Mouse (Mus musculus) MEL (cell line): Measurements from ENCODE around the gene Acoxl. TPM values are rescaled to one million over a fixed set of nuclear protein-coding genes. Genes with fewer than 3 reads are reported as not detected.

Experiments
- DNase-seq: peaks from one replicate; pipeline ENCODE4 v3.0.0; 2011; ENCODE audit warnings: low read depth, low spot score
- H3K27ac ChIP-seq: 2 replicates; pipeline ENCODE4 v1.5.1; 2012; ENCODE audit warnings: low read depth, mild to moderate bottlenecking, control low read depth, low read length, moderate library complexity; ENCODE audit not compliant: control insufficient read depth
- H3K27me3 ChIP-seq, 2 experiments: fragments of 150-350 bp in 1 of 2; sonication (generic) in 1 of 2; 2 replicates each; pipeline ENCODE4 v1.6.1; 2012; ENCODE audit warnings: low read length in 2 of 2, mild to moderate bottlenecking in 2 of 2, improper control_type of control experiment in 1 of 2, moderate library complexity in 1 of 2; ENCODE audit not compliant: insufficient read depth in 2 of 2, control insufficient read depth in 1 of 2
- H3K36me3 ChIP-seq, 2 experiments: 2 replicates each; pipeline ENCODE4 v1.6.1; 2012 to 2014; ENCODE audit warnings: low read length in 2 of 2, improper control_type of control experiment in 1 of 2, inconsistent platforms in 1 of 2, mild to moderate bottlenecking in 1 of 2; ENCODE audit not compliant: insufficient read depth in 2 of 2, control insufficient read depth in 1 of 2
- H3K4me1 ChIP-seq, 2 experiments: fragments of 150-350 bp in 1 of 2; sonication (generic) in 1 of 2; 2 replicates each; pipeline ENCODE4 v1.6.1; 2012; ENCODE audit warnings: low read length in 2 of 2, improper control_type of control experiment in 1 of 2, mild to moderate bottlenecking in 1 of 2; ENCODE audit not compliant: insufficient read depth in 2 of 2, control insufficient read depth in 1 of 2
- H3K4me3 ChIP-seq, 2 experiments: fragments of 150-350 bp in 1 of 2; sonication (generic) in 1 of 2; 2 replicates each; pipeline ENCODE4 v1.5.1; 2012; ENCODE audit warnings: low read depth in 2 of 2, low read length in 2 of 2, mild to moderate bottlenecking in 2 of 2, moderate library complexity in 2 of 2, control low read depth in 1 of 2, improper control_type of control experiment in 1 of 2; ENCODE audit not compliant: control insufficient read depth in 1 of 2, insufficient read depth in 1 of 2
- H3K79me2 ChIP-seq: 2 replicates; pipeline ENCODE4 v1.6.1; 2012; ENCODE audit warnings: mild to moderate bottlenecking, low read length, moderate library complexity; ENCODE audit not compliant: control insufficient read depth, poor library complexity, insufficient read depth
- H3K9ac ChIP-seq: 2 replicates; pipeline ENCODE4 v1.6.1; 2012; ENCODE audit warnings: low read depth, mild to moderate bottlenecking, control low read depth, low read length, moderate library complexity; ENCODE audit not compliant: control insufficient read depth, poor library complexity, severe bottlenecking
- H3K9me3 ChIP-seq: fragments of 150-350 bp; sonication (generic); replicated peaks from 2 replicates; pipeline ENCODE4 v1.6.1; 2012; ENCODE audit warnings: mild to moderate bottlenecking, low read length, improper control_type of control experiment, moderate library complexity; ENCODE audit not compliant: insufficient read depth
- BHLHE40 ChIP-seq: IDR thresholded peaks from 2 replicates; pipeline ENCODE4 v1.6.1; 2012; ENCODE audit warnings: low read depth, mild to moderate bottlenecking, inconsistent platforms, low read length, improper control_type of control experiment, borderline replicate concordance
- CHD1 ChIP-seq: IDR thresholded peaks from 2 replicates; pipeline ENCODE4 v1.6.1; 2012; ENCODE audit warnings: low read depth, mild to moderate bottlenecking, inconsistent platforms, low read length, improper control_type of control experiment
- CHD2 ChIP-seq: IDR thresholded peaks from 2 replicates; pipeline ENCODE4 v1.6.1; 2011; ENCODE audit warnings: low read length, improper control_type of control experiment
- E2F4 ChIP-seq: IDR thresholded peaks from 2 replicates; pipeline ENCODE4 v1.6.1; 2011; ENCODE audit warnings: low read depth, low read length, improper control_type of control experiment, borderline replicate concordance
- ELF1 ChIP-seq: IDR thresholded peaks from 2 replicates; pipeline ENCODE4 v1.6.1; 2014; ENCODE audit warnings: low read depth, mild to moderate bottlenecking, inconsistent platforms, low read length, improper control_type of control experiment, moderate library complexity
- HCFC1 ChIP-seq: IDR thresholded peaks from 2 replicates; pipeline ENCODE4 v1.6.1; 2012; ENCODE audit warnings: low read depth, mild to moderate bottlenecking, inconsistent platforms, low read length, improper control_type of control experiment, moderate library complexity
- MAFK ChIP-seq: IDR thresholded peaks from 2 replicates; pipeline ENCODE4 v1.6.1; 2011; ENCODE audit warnings: low read depth, mild to moderate bottlenecking, low read length, improper control_type of control experiment, borderline replicate concordance
- MAZ ChIP-seq: IDR thresholded peaks from 2 replicates; pipeline ENCODE4 v1.6.1; 2012; ENCODE audit warnings: low read depth, mild to moderate bottlenecking, inconsistent platforms, low read length, improper control_type of control experiment
- MEF2A ChIP-seq: IDR thresholded peaks from 2 replicates; pipeline ENCODE4 v1.6.1; 2014; ENCODE audit warnings: low read depth, mild to moderate bottlenecking, inconsistent platforms, low read length, improper control_type of control experiment; ENCODE audit not compliant: poor library complexity, insufficient replicate concordance, severe bottlenecking; ENCODE audit errors: extremely low read depth
- MYC ChIP-seq: IDR thresholded peaks from 2 replicates; pipeline ENCODE4 v1.6.1; 2011; ENCODE audit warnings: low read depth, mild to moderate bottlenecking, low read length, improper control_type of control experiment, moderate library complexity
- NELFE ChIP-seq: IDR thresholded peaks from 2 replicates; pipeline ENCODE4 v1.6.1; 2011; ENCODE audit warnings: low read depth, low read length, improper control_type of control experiment
- POLR2A ChIP-seq, 2 experiments: IDR thresholded peaks; 2 replicates each; pipeline ENCODE4 v1.6.1; 2011 to 2012; ENCODE audit warnings: low read length in 2 of 2, mild to moderate bottlenecking in 2 of 2, control low read depth in 1 of 2, improper control_type of control experiment in 1 of 2, low read depth in 1 of 2, moderate library complexity in 1 of 2; ENCODE audit not compliant: control insufficient read depth in 1 of 2, insufficient read depth in 1 of 2, poor library complexity in 1 of 2
- POLR2AphosphoS5 ChIP-seq: IDR thresholded peaks from 2 replicates; pipeline ENCODE4 v1.6.1; 2012; ENCODE audit warnings: low read depth, borderline replicate concordance, mild to moderate bottlenecking, inconsistent platforms, low read length, moderate library complexity, mixed read lengths
- RAD21 ChIP-seq: IDR thresholded peaks from 2 replicates; pipeline ENCODE4 v1.6.1; 2011; ENCODE audit warnings: mild to moderate bottlenecking, low read depth, low read length, improper control_type of control experiment
- RCOR1 ChIP-seq: IDR thresholded peaks from 2 replicates; pipeline ENCODE4 v1.6.1; 2012; ENCODE audit warnings: low read depth, mild to moderate bottlenecking, inconsistent platforms, low read length, improper control_type of control experiment
- SMC3 ChIP-seq: IDR thresholded peaks from 2 replicates; pipeline ENCODE4 v1.6.1; 2011; ENCODE audit warnings: low read depth, low read length, improper control_type of control experiment
- TAL1 ChIP-seq: IDR thresholded peaks from 2 replicates; pipeline ENCODE4 v1.6.1; 2012; ENCODE audit warnings: mild to moderate bottlenecking, inconsistent platforms, low read length, moderate library complexity, mixed read lengths
- UBTF ChIP-seq: IDR thresholded peaks from 2 replicates; pipeline ENCODE4 v1.6.1; 2012; ENCODE audit warnings: low read depth, mild to moderate bottlenecking, inconsistent platforms, low read length, improper control_type of control experiment, moderate library complexity, borderline replicate concordance; ENCODE audit not compliant: insufficient read depth
- USF1 ChIP-seq: IDR thresholded peaks from 2 replicates; pipeline ENCODE4 v1.6.1; 2014; ENCODE audit warnings: low read depth, mild to moderate bottlenecking, inconsistent platforms, low read length, improper control_type of control experiment, moderate library complexity
- USF2 ChIP-seq, 2 experiments: IDR thresholded peaks; 2 replicates each; pipeline ENCODE4 v1.6.1; 2011 to 2012; ENCODE audit warnings: improper control_type of control experiment in 2 of 2, low read length in 2 of 2, borderline replicate concordance in 1 of 2, inconsistent platforms in 1 of 2, low read depth in 1 of 2, mild to moderate bottlenecking in 1 of 2; ENCODE audit not compliant: insufficient read depth in 1 of 2
- ZC3H11A ChIP-seq: IDR thresholded peaks from 2 replicates; pipeline ENCODE4 v1.6.1; 2012; ENCODE audit warnings: low read depth, mild to moderate bottlenecking, inconsistent platforms, low read length, improper control_type of control experiment
- ZKSCAN1 ChIP-seq: IDR thresholded peaks from 2 replicates; pipeline ENCODE4 v1.6.1; 2012; ENCODE audit warnings: low read depth, mild to moderate bottlenecking, inconsistent platforms, low read length, improper control_type of control experiment, moderate library complexity
- ZNF384 ChIP-seq: IDR thresholded peaks from 2 replicates; pipeline ENCODE4 v1.6.1; 2012; ENCODE audit warnings: low read depth, mild to moderate bottlenecking, inconsistent platforms, low read length, improper control_type of control experiment
- polyA plus RNA-seq, 2 experiments: library from polyadenylated mRNA; stranded (reverse) in 1 of 2; unstranded in 1 of 2; fragments of >175 nt in 1 of 2; fragments of >200 nt in 1 of 2; gene quantifications; 2 replicates each; pipeline versions ENCODE4 v1.2.1 to v1.2.4; 2012; ENCODE audit warnings: low replicate concordance in 2 of 2, low read depth in 1 of 2; ENCODE audit not compliant: insufficient read length in 2 of 2, insufficient read depth in 1 of 2, missing spikeins in 1 of 2
- total RNA-seq: library from RNA; depleted of rRNA; stranded (reverse); fragments of 300-350 nt; gene quantifications from 2 replicates; pipeline ENCODE4 v1.2.3, GENCODE M21; 2012

Acoxl gene
- total and polyA plus RNA-seq, 3 experiments = 0.31 to 0.39 TPM; not detected in 1

GRCm38 (mm10) chr2:128127121-128127671 is 288.5 kb downstream of the Acoxl start (continued):
- no peak for TF ChIP-seq MEF2A
- no peak for TF ChIP-seq MAFK
- peak; percentile 49; the same call in 1 of the 2 replicates for TF ChIP-seq NELFE
- no peak for TF ChIP-seq MYC
- no peak for TF ChIP-seq CHD2
- TF ChIP-seq POLR2A (IDR thresholded peaks at IDR 0.05; ENCODE audit: control insufficient read depth in 1 of 2, insufficient read depth in 1 of 2, low read depth in 1 of 2, low read length in 2 of 2, poor library complexity in 1 of 2) = peak in 1 of 2 experiments; percentile 13; a peak in 1 of 4 replicates
- no peak for TF ChIP-seq USF1
- no peak for TF ChIP-seq USF2 (IDR thresholded peaks at IDR 0.05; ENCODE audit: borderline replicate concordance in 1 of 2, insufficient read depth in 1 of 2, low read depth in 1 of 2, low read length in 2 of 2)
- no peak for TF ChIP-seq TAL1
- TF ChIP-seq RCOR1 = no peak
- TF ChIP-seq HCFC1 = 0 out of 2 replicates have a peak, but pooled peaks have one; percentile 25
- no peak for TF ChIP-seq ZC3H11A
- TF ChIP-seq BHLHE40 = no peak
- no peak for TF ChIP-seq POLR2AphosphoS5
- no peak for TF ChIP-seq ZNF384
- no peak; the same call in 1 of the 2 replicates for TF ChIP-seq RAD21
- TF ChIP-seq E2F4 = no peak

- peak overlapping the region; percentile 57 to 92 for H3K4me3 ChIP-seq
- H3K9me3 ChIP-seq = no peaks in the 10 kb centered on the region
- H3K27me3 ChIP-seq = no peaks in the 10 kb centered on the region
- H3K9ac ChIP-seq = peak overlapping the region; percentile 75
- H3K27ac ChIP-seq = no peak overlapping the region
- peak; percentile 74 for DNase-seq
- no peaks in the 10 kb centered on the region for H3K79me2 ChIP-seq
- H3K36me3 ChIP-seq = no peaks in the 10 kb centered on the region; a peak in 1 of 4 replicates
- TF ChIP-seq E2F4 (peak; percentile 29; the same call in 1 of the 2 replicates), ELF1 (no peak), USF1 (no peak), RAD21 (no peak), ZKSCAN1 (no peak), CHD1 (no peak), ZC3H11A (0 out of 2 replicates have a peak, but pooled peaks have one; percentile 1), UBTF (0 out of 2 replicates have a peak, but pooled peaks have one; percentile 12), SMC3 (no peak), TAL1 (no peak), MAZ (0 out of 2 replicates have a peak, but pooled peaks have one; percentile 32), MAFK (peak; percentile 71), NELFE (0 out of 2 replicates have a peak, but pooled peaks have one; percentile 8), POLR2A (IDR thresholded peaks at IDR 0.05; ENCODE audit: control insufficient read depth in 1 of 2, insufficient read depth in 1 of 2, low read depth in 1 of 2, low read length in 2 of 2, poor library complexity in 1 of 2) (no peak; a peak in 1 of 4 replicates)
- TF ChIP-seq, all 39 proteins: peak for 6
- 0 out of 4 replicates have a peak, but pooled peaks cover 0 to 3% of the 10 kb centered on the region in 2 experiments for H3K4me1 ChIP-seq
Observed at GRCm38 (mm10) chr2:128127691-128128292, 289.1 kb downstream of the Acoxl start.
